In genomic region chr11:54562761-54563160, GRCm38 (mm10) we compare ENCODE assay signal across 9 mouse cellular contexts. TPM values are rescaled to one million over a fixed set of nuclear protein-coding genes. Genes with fewer than 3 reads are reported as not detected.
DNase-seq lines count a peak whose midpoint lies in the region; ATAC-seq and TF ChIP-seq lines count a peak whose summit lies in the region.
"Had no signal": no experiment of that assay in that cellular context is flagged by ENCODE, and none has a peak within 500 bp of the region (broad histone marks: within the 10 kb centered on the region; RNA-seq: fewer than 3 reads in every experiment).

No protein-coding gene starts in this region.

- H3K4me1 ChIP-seq in liver, embryonic 14.5 days (replicated peaks; ENCODE audit: control insufficient read depth in 2 of 2, insufficient read depth in 2 of 2, low read length in 1 of 2), result no peaks in the 10 kb centered on the region
- H3K4me1 ChIP-seq: midbrain, embryonic 12.5 days had no signal

- TF ChIP-seq CTCF in left cerebral cortex, adult 2 months (IDR thresholded peaks at IDR 0.05), result peak; percentile 51
- peak; percentile 27; the same call in 1 of the 2 replicates for TF ChIP-seq CTCF in liver, embryonic 14.5 days (IDR thresholded peaks at IDR 0.05; ENCODE audit: low read depth)

- WGBS in liver, embryonic 14.5 days (ENCODE audit: insufficient replicate concordance), result 67% methylated on average over 5 of the region's 5 CpGs

- no peak overlapping the region for H3K4me3 ChIP-seq in left cerebral cortex, adult 2 months
- no peak overlapping the region for H3K4me3 ChIP-seq in liver, embryonic 14.5 days (ENCODE audit: insufficient read depth in 1 of 2, low read depth in 2 of 2, low read length in 2 of 2)
- H3K4me3 ChIP-seq: midbrain, embryonic 12.5 days had no signal

- H3K27me3 ChIP-seq in liver, embryonic 14.5 days (ENCODE audit: control insufficient read depth, insufficient read depth, low read length), result no peaks in the 10 kb centered on the region
- H3K27me3 ChIP-seq: midbrain, embryonic 12.5 days had no signal

- peak; percentile 17 for DNase-seq in embryo, embryonic 10.5 days (ENCODE audit: low spot score)
- DNase-seq in embryo, embryonic 10 days (ENCODE audit: low spot score), result no peak
- no peak for DNase-seq in left cerebral cortex, adult 2 months (ENCODE audit: extremely low spot score in 1 of 2, low spot score in 2 of 2)
- DNase-seq in left cerebral cortex, adult 11 months (ENCODE audit: low spot score), result no peak
- peak; percentile 70 for DNase-seq in T-cell, adult 2 months (ENCODE audit: low spot score)
- DNase-seq in liver, embryonic 14.5 days (ENCODE audit: low read depth in 3 of 3, low spot score in 3 of 3), result peak in 2 of 3 experiments; percentile 12 to 29
- peak; percentile 52 for DNase-seq in thymus, postnatal 4 days
- DNase-seq in Muller cell, postnatal 12 days (ENCODE audit: inconsistent ontology term), result no peak

- H3K4me2 ChIP-seq in liver, embryonic 14.5 days (ENCODE audit: low read depth), result no peak overlapping the region
- H3K4me2 ChIP-seq: midbrain, embryonic 12.5 days had no signal

- H3K9me3 ChIP-seq in liver, embryonic 14.5 days (ENCODE audit: control insufficient read depth, low read length), result no peaks in the 10 kb centered on the region
- H3K9me3 ChIP-seq: midbrain, embryonic 12.5 days had no signal

- no peak overlapping the region for H3K9ac ChIP-seq in liver, embryonic 14.5 days (replicated peaks)
- H3K9ac ChIP-seq: midbrain, embryonic 12.5 days had no signal

- H3K27ac ChIP-seq in left cerebral cortex, adult 2 months, result no peak overlapping the region
- no peak overlapping the region for H3K27ac ChIP-seq in liver, embryonic 14.5 days
- H3K27ac ChIP-seq: midbrain, embryonic 12.5 days had no signal

- H3K36me3 ChIP-seq in liver, embryonic 14.5 days (replicated peaks; ENCODE audit: control insufficient read depth, insufficient read depth, low read depth), result no peaks in the 10 kb centered on the region
- H3K36me3 ChIP-seq: midbrain, embryonic 12.5 days had no signal

- ATAC-seq in liver, embryonic 14.5 days (ENCODE audit: insufficient read depth), result no peak

- intact Hi-C loops in left cerebral cortex, adult 2 months (cut with DNase I), result no loop called here

- TF ChIP-seq EP300 in liver, embryonic 14.5 days (IDR thresholded peaks at IDR 0.05; ENCODE audit: low read depth), result no peak

RNA-seq across cellular contexts. Expression of gene Rapgef6, which starts 40.1 kb away (rescaled TPM):
- 10 to 100 TPM; 36.9 to 37.8 TPM for total RNA-seq in left cerebral cortex, adult 2 months (2021)
- 5.0 and 6.9 TPM in 2 replicates for polyA plus RNA-seq in liver, embryonic 14.5 days (2012; rRNA removed)
- polyA plus RNA-seq in liver, embryonic 14.5 days (2014; fragmentation: Nextera tagmentation; extraction: Ambion mirVana), result 15.7 and 17.0 TPM in 2 replicates

Comparison
In these comparisons a context has a peak if more than half of its experiments do, and no peak if none do; other contexts are left out.
1. DNase-seq: peak in embryo, embryonic 10.5 days (single experiment), T-cell, adult 2 months (single experiment), liver, embryonic 14.5 days (2 of 3) and thymus, postnatal 4 days (single experiment); none in embryo, embryonic 10 days (single experiment), left cerebral cortex, adult 2 months (0 of 2), left cerebral cortex, adult 11 months (single experiment) and Muller cell, postnatal 12 days (single experiment).